Mouse (Mus musculus) cerebellum, adult 2 months (tissue): ENCODE data around the gene Bud23. TPM values are rescaled to one million over a fixed set of nuclear protein-coding genes. Genes with fewer than 3 reads are reported as not detected.

ENCODE experiments used
- DNase-seq, 2 experiments: peaks; one replicate each; pipeline ENCODE4 v3.0.0; 2021
- H3K27ac ChIP-seq: fragments of 200-500 bp; 2 replicates; pipeline ENCODE4 v1.5.1; 2012; ENCODE audit warnings: low read length, control low read depth, inconsistent platforms; ENCODE audit not compliant: insufficient read depth
- H3K27me3 ChIP-seq: fragments of 200-500 bp; 2 replicates; pipeline ENCODE4 v1.6.1; 2012; ENCODE audit warnings: inconsistent platforms, mild to moderate bottlenecking, low read length, moderate library complexity; ENCODE audit not compliant: control insufficient read depth, insufficient read depth
- H3K4me1 ChIP-seq: fragments of 200-500 bp; 2 replicates; pipeline ENCODE4 v1.6.1; 2011; ENCODE audit warnings: low read length; ENCODE audit not compliant: control insufficient read depth, insufficient read depth
- H3K4me3 ChIP-seq: fragments of 200-500 bp; replicated peaks from 2 replicates; pipeline ENCODE3; 2011; ENCODE audit warnings: mild to moderate bottlenecking, low read depth, low read length, control low read depth; ENCODE audit not compliant: insufficient read depth
- CTCF ChIP-seq: fragments of 200-500 bp; IDR thresholded peaks from 2 replicates; pipeline ENCODE4 v1.5.1; 2011; ENCODE audit warnings: low read depth, mild to moderate bottlenecking, control low read depth, low read length, moderate library complexity, borderline replicate concordance; ENCODE audit not compliant: insufficient read depth
- POLR2A ChIP-seq: fragments of 200-500 bp; IDR thresholded peaks from 2 replicates; pipeline ENCODE4 v1.6.1; 2011; ENCODE audit warnings: low read length, control low read depth, borderline replicate concordance; ENCODE audit not compliant: insufficient read depth
- WGBS: fragments of 180-500 bp; shearing (Covaris S2); methylation state at CpG from one replicate; pipeline ENCODE4 v1.1.7; 2018; 5-methylcytosine and 5-hydroxymethylcytosine counted together
- polyA plus RNA-seq: library from polyadenylated mRNA; depleted of rRNA; stranded (reverse); fragments of >200 nt; gene quantifications from 2 replicates; pipeline ENCODE4 v1.2.3, GENCODE M21; 2012; rRNA removed

Gene Bud23
- polyA plus RNA-seq, 1 experiment, result 72.8 TPM

- Histone ChIP-seq H3K4me1 (peaks cover 5% of the 10 kb centered on the region), H3K27ac (no peak overlapping the region), H3K27me3 (no peaks in the 10 kb centered on the region), H3K4me3 (peak overlapping the region; percentile 79)
- DNase-seq, result no peak
- no peak for TF ChIP-seq POLR2A
- TF ChIP-seq CTCF, result no peak
- 59% methylated on average over 7 of the region's 7 CpGs for WGBS
These were observed 54.4 kb downstream of the Bud23 start for GRCm38 (mm10) chr5:135010320-135010709.

- Histone ChIP-seq H3K4me1 (peaks cover 5% of the 10 kb centered on the region), H3K4me3 (peak overlapping the region; percentile 79), H3K27me3 (no peaks in the 10 kb centered on the region), H3K27ac (peak overlapping the region; percentile 94)
- peak; percentile 86 to 93 for DNase-seq
- WGBS, result 1% methylated on average over 37 of the region's 37 CpGs
- TF ChIP-seq CTCF, result no peak
- peak; percentile 17; the same call in 1 of the 2 replicates for TF ChIP-seq POLR2A
These were observed 55.0 kb downstream of the Bud23 start for GRCm38 (mm10) chr5:135009590-135010319.

GRCm38 (mm10) chr5:135008671-135009589, 55.8 kb downstream of the Bud23 start, which contains the start of gene Abhd11:
Gene Abhd11 (plus strand): TSS chr5:135009152.
- under 1% methylated on average over 52 of the region's 52 CpGs for WGBS
- Histone ChIP-seq H3K4me3 (peak within 1 kb of the TSS; percentile 79), H3K27ac (peak within 1 kb of the TSS; percentile 94), H3K27me3 (no peaks in the 10 kb centered on the region), H3K4me1 (peaks cover 5% of the 10 kb centered on the region)
- DNase-seq, result peak; percentile 96 to 100
- TF ChIP-seq POLR2A, result peak; percentile 92
- TF ChIP-seq CTCF, result no peak

DNA sequence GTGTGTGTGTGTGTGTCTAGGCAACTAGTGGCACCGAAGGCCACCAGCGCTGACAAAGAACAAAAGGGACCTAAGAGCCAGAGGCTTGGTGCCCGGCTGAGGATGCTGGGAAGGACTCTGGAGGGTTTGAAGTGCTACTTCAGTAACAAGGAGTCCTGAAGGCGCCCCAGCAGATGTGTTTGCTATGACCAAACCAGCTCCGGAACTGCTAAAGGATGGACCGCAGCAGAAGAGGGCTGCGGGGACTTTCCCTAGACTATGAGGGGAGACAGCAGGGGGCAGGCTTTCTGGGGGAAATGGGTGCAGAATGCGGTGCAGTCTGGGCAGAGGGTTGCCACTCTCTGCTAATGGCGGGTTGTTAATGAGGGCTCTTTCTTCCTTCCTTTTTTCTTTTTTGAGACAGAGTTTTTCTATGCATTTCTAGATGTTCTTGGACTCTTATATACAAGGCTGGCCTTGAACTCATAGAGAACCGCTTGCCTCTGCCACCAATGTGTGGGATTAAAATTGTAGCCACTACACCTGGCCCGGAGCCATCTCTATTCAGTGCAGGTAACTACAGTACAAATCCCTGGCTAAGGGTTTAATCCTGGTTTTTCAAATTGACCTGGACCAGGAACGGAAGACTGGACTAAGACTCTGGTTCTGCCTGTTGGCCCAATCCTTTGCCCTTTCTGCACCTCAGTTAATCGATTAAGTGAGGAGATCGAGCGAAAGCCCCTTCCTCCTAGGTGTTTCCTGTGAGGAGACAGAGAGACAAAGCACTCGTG, 56.8 kb downstream of the Bud23 start:
- Histone ChIP-seq H3K27ac (peak overlapping the region; percentile 62), H3K4me3 (peak overlapping the region; percentile 79), H3K27me3 (no peaks in the 10 kb centered on the region), H3K4me1 (peaks cover 5% of the 10 kb centered on the region)
- DNase-seq, result peak; percentile 35 to 59
- TF ChIP-seq CTCF (no peak), POLR2A (no peak)
- 34% methylated on average over 16 of the region's 16 CpGs for WGBS

Other genes starting within 250 kb of the Bud23 start
- gene Tmem270, start 158.2 kb downstream of the Bud23 start, polyA plus RNA-seq, result not detected in 2 replicates
- gene Cldn13, start 149.4 kb downstream of the Bud23 start, polyA plus RNA-seq, result not detected in 2 replicates
- 9.5 and 10.9 TPM in 2 replicates for gene Mettl27, start 132.6 kb downstream of the Bud23 start, polyA plus RNA-seq
- gene Cldn4, start 118.0 kb downstream of the Bud23 start, polyA plus RNA-seq, result 0.07 TPM in 1 of 2 replicates, not detected in the other
- 0.52 and 0.67 TPM in 2 replicates for gene Cldn3, start 78.7 kb downstream of the Bud23 start, polyA plus RNA-seq
- 59.0 and 65.1 TPM in 2 replicates for gene Abhd11, start 55.8 kb downstream of the Bud23 start, polyA plus RNA-seq
- 12.1 and 12.4 TPM in 2 replicates for gene Stx1a, start 41.5 kb downstream of the Bud23 start, polyA plus RNA-seq
- gene Dnajc30, start 757 bp downstream of the Bud23 start, polyA plus RNA-seq, result 45.4 and 46.6 TPM in 2 replicates
- 17.7 and 19.8 TPM in 2 replicates for gene Vps37d, start 13.3 kb upstream of the Bud23 start, polyA plus RNA-seq
- 2.0 TPM in 2 replicates for gene Mlxipl, start 24.9 kb upstream of the Bud23 start, polyA plus RNA-seq
- 17.6 and 18.5 TPM in 2 replicates for gene Tbl2, start 84.7 kb upstream of the Bud23 start, polyA plus RNA-seq
- gene Bcl7b, start 103.3 kb upstream of the Bud23 start, polyA plus RNA-seq, result 64.4 TPM in 2 replicates
- 75.3 and 77.4 TPM in 2 replicates for gene Baz1b, start 122.3 kb upstream of the Bud23 start, polyA plus RNA-seq
- 8.5 and 10.1 TPM in 2 replicates for gene Fzd9, start 186.3 kb upstream of the Bud23 start, polyA plus RNA-seq